Mouse (Mus musculus) embryonic fibroblast, embryonic 13.5 days (primary cell): ENCODE data around the gene Lin7c.

ENCODE experiments used
- CTCF ChIP-seq: IDR thresholded peaks from 2 replicates; pipeline ENCODE4 v1.5.1; 2011; ENCODE audit warnings: mild to moderate bottlenecking, control low read depth, low read length, moderate library complexity, borderline replicate concordance; ENCODE audit not compliant: insufficient read depth
- POLR2A ChIP-seq: IDR thresholded peaks from 2 replicates; pipeline ENCODE4 v1.6.1; 2011; ENCODE audit warnings: low read depth, mild to moderate bottlenecking, control low read depth, low read length, moderate library complexity

- no peak for TF ChIP-seq CTCF
- no peak for TF ChIP-seq POLR2A
These were observed 5.7 kb downstream of the Lin7c start for GRCm38 (mm10) chr2:109896311-109896710.
